Mouse (Mus musculus) gonadal fat pad, adult 2 months (tissue): ENCODE results near the gene Ripor2. TPM values are rescaled to one million over a fixed set of nuclear protein-coding genes. Genes with fewer than 3 reads are reported as not detected.

Experiments
- DNase-seq: peaks from one replicate; pipeline ENCODE4 v3.0.0-alpha.2; 2012; ENCODE audit warnings: low read depth
- polyA plus RNA-seq: library from polyadenylated mRNA; depleted of rRNA; stranded (reverse); fragments of >200 nt; gene quantifications from 2 replicates; pipeline ENCODE4 v1.2.3, GENCODE M21; 2012; rRNA removed

Ripor2 gene
- polyA plus RNA-seq: 2.7 and 3.2 TPM in 2 replicates

- DNase-seq: no peak
These were observed at the start of gene Ripor2 for GRCm38 (mm10) chr13:24581833-24582232. Gene Ripor2, plus strand, starts transcription at chr13:24582189.

GRCm38 (mm10) chr13:24536531-24537167 lies 45.3 kb upstream of the Ripor2 start:
- no peak for DNase-seq

GRCm38 (mm10) chr13:24538012-24538411 lies 44.0 kb upstream of the Ripor2 start:
- no peak for DNase-seq

GRCm38 (mm10) chr13:24538941-24539340 lies 43.0 kb upstream of the Ripor2 start:
- DNase-seq: no peak

- DNase-seq: no peak
These were observed 36.3 kb upstream of the Ripor2 start for GRCm38 (mm10) chr13:24545677-24546076.

GRCm38 (mm10) chr13:24546801-24547459 lies 35.1 kb upstream of the Ripor2 start:
- DNase-seq: no peak

GRCm38 (mm10) chr13:24548911-24549310 lies 33.1 kb upstream of the Ripor2 start:
- DNase-seq: no peak

- no peak for DNase-seq
These were observed 30.7 kb upstream of the Ripor2 start for GRCm38 (mm10) chr13:24551100-24551931.

- DNase-seq: no peak
These were observed 29.9 kb upstream of the Ripor2 start for GRCm38 (mm10) chr13:24552039-24552438.

GRCm38 (mm10) chr13:24561391-24561790 lies 20.6 kb upstream of the Ripor2 start:
- DNase-seq: no peak

GRCm38 (mm10) chr13:24564706-24565105 lies 17.3 kb upstream of the Ripor2 start:
- DNase-seq: no peak

- no peak for DNase-seq
These were observed 16.6 kb upstream of the Ripor2 start for GRCm38 (mm10) chr13:24565230-24565949.

- DNase-seq: no peak
These were observed 16.1 kb upstream of the Ripor2 start for GRCm38 (mm10) chr13:24565950-24566320.

- no peak for DNase-seq
These were observed 14.7 kb upstream of the Ripor2 start for GRCm38 (mm10) chr13:24567176-24567811.

GRCm38 (mm10) chr13:24569066-24569465 lies 12.9 kb upstream of the Ripor2 start:
- DNase-seq: no peak

- no peak for DNase-seq
These were observed 11.3 kb upstream of the Ripor2 start for GRCm38 (mm10) chr13:24570716-24571115.

GRCm38 (mm10) chr13:24571906-24572305 lies 10.1 kb upstream of the Ripor2 start:
- no peak for DNase-seq

GRCm38 (mm10) chr13:24575126-24575525 lies 6.9 kb upstream of the Ripor2 start:
- no peak for DNase-seq

GRCm38 (mm10) chr13:24576338-24577119 lies 5.5 kb upstream of the Ripor2 start:
- no peak for DNase-seq

- DNase-seq: no peak
These were observed 3.7 kb upstream of the Ripor2 start for GRCm38 (mm10) chr13:24578317-24578716.

- no peak for DNase-seq
These were observed 1.2 kb upstream of the Ripor2 start for GRCm38 (mm10) chr13:24580759-24581158.
